Mouse (Mus musculus) testis, postnatal 10 days (tissue): Measurements from ENCODE around the gene N4bp1.

Experiments
- DNase-seq: peaks from one replicate; pipeline ENCODE4 v3.0.0; 2021; ENCODE audit warnings: low spot score

The N4bp1 gene

DNA sequence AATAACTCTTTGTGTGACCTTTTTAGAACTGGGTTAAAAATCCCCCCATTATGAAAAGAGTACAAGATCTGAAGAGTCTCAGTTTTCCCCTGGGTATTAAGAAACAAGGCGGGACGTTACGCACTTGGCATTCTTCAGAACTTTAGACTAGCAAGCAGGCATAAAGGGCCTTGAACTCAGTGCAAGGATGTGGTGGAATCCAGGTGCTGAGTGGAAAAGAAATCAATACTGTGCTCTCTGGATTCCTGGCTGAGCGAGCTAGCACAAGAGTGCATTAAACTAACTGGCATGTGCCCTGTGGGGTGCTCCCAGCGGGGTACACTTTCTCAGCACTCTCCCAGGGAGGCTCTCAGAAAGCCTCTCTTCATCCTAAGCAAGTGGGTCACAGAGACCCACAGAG, 122.3 kb downstream of the N4bp1 start:
- no peak for DNase-seq

DNA sequence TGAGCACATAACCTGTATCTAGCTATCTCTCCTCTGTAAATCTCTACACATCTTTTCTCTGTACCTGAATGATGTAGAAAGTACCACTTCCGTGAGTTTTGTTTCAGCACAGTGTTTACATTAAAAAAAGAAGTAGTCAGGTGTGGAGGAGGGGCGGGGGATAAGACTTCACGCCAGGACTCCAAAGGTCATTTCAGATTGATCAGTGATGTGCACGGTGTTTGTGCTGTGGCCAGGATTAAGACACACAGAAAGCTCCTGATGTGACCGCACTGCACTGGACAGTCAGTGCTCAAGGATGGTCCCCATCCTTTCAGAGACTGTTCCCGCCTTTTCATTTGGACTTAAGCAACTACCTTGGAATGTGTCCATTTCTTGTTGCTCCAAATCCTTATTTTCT, 124.3 kb downstream of the N4bp1 start:
- no peak for DNase-seq

DNA sequence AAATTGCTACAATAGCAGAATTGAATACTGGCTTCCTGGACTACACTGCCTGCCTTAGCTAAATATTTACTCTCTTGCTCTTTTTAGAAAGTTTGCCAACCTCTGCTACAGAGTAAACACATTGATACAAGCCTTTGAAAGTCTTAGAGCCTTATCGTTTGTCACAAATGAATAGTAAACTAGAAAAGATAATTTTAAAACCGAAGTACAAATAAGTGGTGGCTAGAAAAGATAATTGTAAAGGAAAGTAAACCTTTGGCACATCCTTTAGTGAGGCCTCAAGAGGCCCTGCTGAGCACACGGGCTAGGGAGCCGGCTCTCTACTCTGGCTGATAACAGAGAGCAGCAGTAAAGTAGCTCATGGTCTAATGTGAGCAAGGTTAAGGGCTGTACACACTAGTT, 126.0 kb downstream of the N4bp1 start:
- DNase-seq, result no peak

DNA sequence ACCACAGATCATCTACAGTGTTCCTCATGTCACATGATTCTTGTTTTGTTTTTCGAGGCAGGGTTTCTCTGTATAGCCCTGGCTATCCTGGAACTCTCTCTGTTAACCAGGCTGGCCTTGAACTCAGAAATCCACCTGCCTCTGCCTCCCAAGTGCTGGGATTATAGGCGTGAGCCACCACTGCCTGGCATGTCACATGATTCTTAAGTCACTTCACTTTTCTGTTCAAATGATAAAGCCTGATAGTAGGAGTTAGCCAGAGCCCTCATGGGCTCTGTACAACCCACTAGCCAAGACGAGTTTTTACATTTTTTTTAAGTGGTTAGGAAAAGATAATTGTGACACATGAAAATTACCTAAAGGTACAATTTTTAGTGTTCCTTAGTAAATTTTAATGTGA, 126.4 kb downstream of the N4bp1 start:
- no peak for DNase-seq
